Mouse (Mus musculus): Measurements from ENCODE around the gene Pcsk1.

- TF ChIP-seq POLR2A (IDR thresholded peaks at IDR 0.05; ENCODE audit: borderline replicate concordance, extremely low read depth, insufficient read depth, insufficient read length, poor library complexity, severe bottlenecking): no peak
- no peak for TF ChIP-seq CTCF (IDR thresholded peaks at IDR 0.05; ENCODE audit: borderline replicate concordance, extremely low read depth, insufficient read depth, insufficient read length)
Observed at GRCm38 (mm10) chr13:75058818-75059217, 30.8 kb upstream of the Pcsk1 start.
